Mouse (Mus musculus) olfactory bulb, adult 2 months (tissue): ENCODE measurements at regions not wholly inside any gene's neighbourhood (a gene's known extent, or its start where the extent isn't known, plus 50 kb on each side); places are given as distances from the start of the nearest gene placed in this dataset.

Experiments
- H3K27ac ChIP-seq: fragments of 200-500 bp; 2 replicates; pipeline ENCODE4 v1.5.1; 2012; ENCODE audit warnings: low read depth, low read length; ENCODE audit not compliant: insufficient read depth
- H3K4me1 ChIP-seq: fragments of 200-500 bp; 2 replicates; pipeline ENCODE4 v1.6.1; 2012; ENCODE audit warnings: low read length; ENCODE audit not compliant: control insufficient read depth, insufficient read depth
- H3K4me3 ChIP-seq: fragments of 200-500 bp; 2 replicates; pipeline ENCODE4 v1.5.1; 2012; ENCODE audit warnings: mild to moderate bottlenecking, low read depth, low read length, moderate library complexity; ENCODE audit not compliant: insufficient read depth
- CTCF ChIP-seq: fragments of 200-500 bp; IDR thresholded peaks from 2 replicates; pipeline ENCODE4 v1.5.1; 2012; ENCODE audit warnings: low read depth, mild to moderate bottlenecking, low read length, moderate library complexity; ENCODE audit not compliant: insufficient read depth
- POLR2A ChIP-seq: fragments of 200-500 bp; IDR thresholded peaks from 2 replicates; pipeline ENCODE4 v1.6.1; 2012; ENCODE audit warnings: mild to moderate bottlenecking, low read depth, low read length, moderate library complexity; ENCODE audit not compliant: insufficient read depth
- WGBS: fragments of 180-500 bp; shearing (Covaris S2); methylation state at CpG from one replicate; pipeline ENCODE4 v1.1.7; 2018; 5-methylcytosine and 5-hydroxymethylcytosine counted together

DNA sequence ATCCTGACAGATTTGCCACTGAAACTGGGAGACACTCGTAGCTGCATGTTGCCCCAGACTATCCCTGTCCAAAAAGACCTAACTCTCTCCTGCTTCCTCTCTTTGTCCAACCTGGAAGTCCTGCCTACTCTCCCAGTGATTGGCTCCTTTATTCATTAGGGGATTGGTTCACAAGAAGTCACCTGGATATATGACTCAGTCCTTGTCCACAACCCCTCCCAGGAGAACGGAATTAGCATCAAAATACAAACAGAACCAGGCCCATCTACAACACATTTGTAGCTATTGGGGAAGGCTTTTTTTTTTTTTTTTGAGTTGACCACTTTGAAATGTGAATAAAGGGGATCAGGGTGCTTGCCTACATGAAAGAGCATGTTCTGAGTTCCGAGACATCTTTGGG lies 347.4 kb upstream of the Tmc3 start:
- WGBS = 95% methylated on average over 3 of the region's 3 CpGs
- H3K4me3 ChIP-seq = no peak overlapping the region
- H3K27ac ChIP-seq = no peak overlapping the region
- no peak for TF ChIP-seq POLR2A
- no peak for TF ChIP-seq CTCF
- H3K4me1 ChIP-seq = no peaks in the 10 kb centered on the region

DNA sequence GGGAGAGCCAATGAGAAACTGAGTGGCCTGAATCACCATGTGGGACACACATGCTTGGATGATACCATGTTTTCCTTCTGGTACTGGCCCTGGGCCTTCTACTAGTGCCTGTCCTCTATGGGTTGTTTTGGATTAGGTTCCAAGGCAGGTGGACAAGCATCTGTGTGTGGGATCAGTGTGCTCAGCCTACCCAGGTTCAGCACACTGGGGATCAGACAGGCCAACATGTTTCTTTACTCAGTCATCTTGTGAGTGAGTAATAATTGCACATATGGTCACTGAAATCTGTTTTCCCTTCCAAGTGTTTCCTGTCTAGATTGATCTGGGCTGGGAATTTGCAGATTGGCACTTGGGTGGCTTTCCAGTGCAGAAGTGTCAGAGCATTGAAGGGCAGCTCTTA lies 346.6 kb upstream of the Tmc3 start:
- Histone ChIP-seq H3K4me1 (no peaks in the 10 kb centered on the region), H3K4me3 (no peak overlapping the region), H3K27ac (no peak overlapping the region)
- TF ChIP-seq CTCF (no peak), POLR2A (no peak)

DNA sequence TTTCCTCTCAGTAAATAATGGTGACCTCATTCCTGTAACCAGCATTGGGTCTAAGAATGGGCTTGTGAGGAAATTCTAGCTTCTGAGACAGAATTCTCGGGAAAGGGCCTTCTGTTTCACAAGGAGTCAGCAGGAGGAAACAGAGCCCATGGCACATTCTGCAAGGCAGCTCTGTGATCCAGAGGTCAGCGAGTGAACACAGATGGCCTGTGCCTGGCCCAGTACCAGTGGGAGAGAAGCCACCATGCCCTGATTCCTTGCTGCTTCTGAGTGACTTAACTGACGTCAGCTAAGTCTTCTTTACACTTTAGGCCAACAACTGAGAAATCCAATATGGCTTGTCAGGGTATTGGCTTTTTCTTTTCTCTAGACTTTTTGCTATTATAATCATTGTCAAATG lies 342.5 kb upstream of the Tmc3 start:
- 54% methylated on average over 3 of the region's 3 CpGs for WGBS
- TF ChIP-seq CTCF (no peak), POLR2A (no peak)

DNA sequence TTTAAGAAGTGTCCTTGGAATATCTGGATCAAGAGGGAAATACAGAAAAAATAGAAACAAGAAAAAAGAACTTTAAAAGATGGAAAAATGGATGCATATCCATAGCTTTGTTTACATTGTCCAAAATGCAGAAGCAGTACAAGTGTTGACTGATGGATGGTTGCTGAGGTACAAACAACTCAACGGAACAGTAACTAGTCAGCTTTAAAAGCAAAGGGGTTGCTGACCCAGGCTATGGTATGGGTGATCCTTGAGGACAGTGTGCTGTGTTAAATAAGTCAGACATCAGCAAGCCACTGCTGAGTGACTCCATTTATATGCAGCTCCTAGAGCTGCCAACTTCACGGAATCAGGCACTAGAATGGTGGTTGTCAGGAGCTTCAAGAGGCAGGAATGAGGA lies 338.9 kb upstream of the Tmc3 start:
- Histone ChIP-seq H3K4me3 (no peak overlapping the region), H3K27ac (no peak overlapping the region), H3K4me1 (no peaks in the 10 kb centered on the region)
- 80% methylated on average over 2 of the region's 2 CpGs for WGBS
- TF ChIP-seq POLR2A = no peak
- no peak for TF ChIP-seq CTCF

More for the DNA sequence above, 342.5 kb upstream of the Tmc3 start:
- Histone ChIP-seq H3K4me3 (no peak overlapping the region), H3K4me1 (no peaks in the 10 kb centered on the region), H3K27ac (no peak overlapping the region)

DNA sequence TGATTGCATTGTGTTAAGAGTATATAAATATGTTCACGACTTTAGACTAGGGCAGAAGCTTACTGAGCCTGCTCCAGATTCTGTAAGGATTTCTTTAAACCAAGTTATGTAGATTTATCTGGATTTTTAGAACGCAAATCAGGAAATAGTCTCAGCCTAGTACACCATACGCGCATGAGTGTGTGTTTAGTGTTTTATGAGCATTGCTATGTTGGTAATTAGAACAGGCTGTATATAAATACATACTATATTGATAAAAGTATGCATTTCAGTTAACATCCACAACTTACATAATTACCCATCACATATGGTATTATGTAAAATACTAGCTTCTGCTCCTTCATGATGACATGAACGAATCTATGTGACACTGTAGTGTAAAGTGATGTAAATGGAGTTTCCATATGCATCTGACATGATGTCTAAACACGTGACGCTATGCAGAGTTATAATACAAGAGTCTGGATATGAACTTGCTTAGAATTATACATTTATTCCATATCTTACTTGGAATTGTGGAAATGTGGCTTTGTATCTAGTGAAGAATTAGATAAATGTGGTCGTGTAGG lies 332.6 kb upstream of the Tmc3 start:
- WGBS = 94% methylated on average over 8 of the region's 8 CpGs
- no peak for TF ChIP-seq CTCF
- no peak for TF ChIP-seq POLR2A
- Histone ChIP-seq H3K27ac (no peak overlapping the region), H3K4me3 (no peak overlapping the region), H3K4me1 (no peaks in the 10 kb centered on the region)

DNA sequence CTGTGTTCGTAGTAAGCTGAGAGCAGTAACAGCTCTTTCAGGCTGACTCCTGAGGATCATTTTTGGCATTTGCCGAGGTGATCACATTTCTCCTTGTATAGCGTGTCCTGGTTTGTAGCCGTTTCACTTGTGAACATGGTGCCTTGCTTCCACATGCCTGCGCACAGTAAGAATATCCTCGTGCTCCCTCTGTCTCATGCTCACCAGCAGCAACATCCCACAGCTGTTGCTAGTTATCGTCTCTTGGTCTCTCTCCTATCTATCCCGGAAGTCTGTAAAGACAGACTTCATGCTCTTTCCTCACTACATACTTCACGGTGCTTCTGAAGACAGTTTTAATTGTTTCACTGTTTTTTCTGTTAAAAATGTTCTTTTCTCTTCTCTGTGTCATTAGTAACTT lies 331.7 kb upstream of the Tmc3 start:
- no peak overlapping the region for H3K4me3 ChIP-seq
- no peak overlapping the region for H3K27ac ChIP-seq
- 90% methylated on average over 9 of the region's 9 CpGs for WGBS
- H3K4me1 ChIP-seq = no peaks in the 10 kb centered on the region
- no peak for TF ChIP-seq POLR2A
- TF ChIP-seq CTCF = no peak

DNA sequence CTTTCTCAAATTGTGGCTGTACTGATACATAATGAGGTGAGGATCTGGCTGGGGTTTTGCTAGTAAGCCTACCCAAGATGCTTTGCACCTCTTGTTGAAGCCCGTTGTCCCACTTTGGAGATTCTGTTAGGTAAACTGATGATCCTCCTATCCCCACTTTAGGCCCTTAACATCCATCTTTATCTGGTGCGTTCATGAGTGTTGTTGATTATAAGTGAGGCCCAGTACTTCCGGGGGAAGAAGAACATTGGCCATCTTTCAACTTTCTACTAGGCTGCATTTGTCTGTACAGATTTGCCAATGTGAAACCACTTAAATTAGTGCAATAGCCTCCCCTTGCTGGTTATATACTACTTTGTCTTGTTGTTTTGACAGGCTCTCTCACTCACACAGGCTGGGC lies 331.3 kb upstream of the Tmc3 start:
- no peaks in the 10 kb centered on the region for H3K4me1 ChIP-seq
- H3K27ac ChIP-seq = no peak overlapping the region
- no peak overlapping the region for H3K4me3 ChIP-seq
- TF ChIP-seq CTCF = no peak
- TF ChIP-seq POLR2A = no peak
- WGBS = 87% methylated on average over 3 of the region's 3 CpGs

DNA sequence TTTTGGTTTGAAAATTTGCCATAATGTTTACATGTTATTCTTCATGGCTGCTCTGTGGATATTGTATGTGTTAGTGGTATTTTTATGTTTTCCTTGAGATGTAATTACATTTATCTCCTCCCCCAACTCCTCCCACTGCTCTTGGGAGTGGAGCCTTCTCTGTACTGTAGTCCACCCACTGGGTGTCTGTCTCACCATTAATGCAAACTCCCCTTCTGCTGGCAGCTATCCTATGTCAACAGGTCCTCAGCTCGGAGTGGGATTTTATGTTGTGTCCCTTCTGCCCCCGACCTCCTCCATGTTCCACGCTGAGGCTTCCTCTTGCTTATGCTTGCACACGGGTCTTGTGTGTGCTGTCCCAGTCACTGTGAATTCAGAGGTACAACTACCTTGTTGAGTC lies 330.3 kb upstream of the Tmc3 start:
- WGBS = 92% methylated on average over 4 of the region's 4 CpGs
- H3K4me1 ChIP-seq = no peaks in the 10 kb centered on the region
- no peak overlapping the region for H3K4me3 ChIP-seq
- no peak overlapping the region for H3K27ac ChIP-seq
- TF ChIP-seq POLR2A = no peak
- TF ChIP-seq CTCF = no peak

DNA sequence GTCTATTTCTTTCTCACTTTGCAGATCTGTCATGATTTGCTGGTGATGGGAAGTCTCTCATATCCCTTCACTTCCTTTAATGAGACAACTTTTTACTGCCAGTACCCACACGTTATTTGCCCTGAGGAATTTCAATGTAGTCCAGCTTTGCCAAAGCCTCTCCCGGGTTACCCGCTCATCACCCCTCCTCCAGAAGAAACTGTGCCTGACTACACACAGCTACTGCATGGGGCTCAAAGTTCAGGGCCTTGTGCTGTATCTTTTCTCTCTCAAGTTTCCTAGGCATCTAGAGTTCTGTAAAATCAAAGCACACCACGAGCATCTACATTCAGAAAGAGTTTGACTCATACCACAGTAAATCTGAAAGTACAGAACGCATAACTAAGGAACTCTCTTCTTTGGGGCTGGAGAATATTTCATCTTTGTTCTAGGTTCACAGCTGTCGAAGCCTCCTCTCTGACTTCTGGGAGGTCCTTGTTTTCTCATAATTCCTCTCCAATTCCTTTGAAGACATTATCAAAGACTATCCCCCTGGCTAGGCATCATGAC lies 328.4 kb upstream of the Tmc3 start:
- H3K4me1 ChIP-seq = no peaks in the 10 kb centered on the region
- no peak overlapping the region for H3K27ac ChIP-seq
- no peak for TF ChIP-seq CTCF
- no peak for TF ChIP-seq POLR2A
- no peak overlapping the region for H3K4me3 ChIP-seq
- 83% methylated on average over 6 of the region's 6 CpGs for WGBS
